21 mouse cellular contexts compared by ENCODE assay signal in genomic region chr1:176024501-176024900, GRCm38 (mm10). TPM values are rescaled to one million over a fixed set of nuclear protein-coding genes. Genes with fewer than 3 reads are reported as not detected.
DNase-seq lines count a peak whose midpoint lies in the region; ATAC-seq and TF ChIP-seq lines count a peak whose summit lies in the region.
"Had no signal": no experiment of that assay in that cellular context is flagged by ENCODE, and none has a peak within 500 bp of the region (broad histone marks: within the 10 kb centered on the region; RNA-seq: fewer than 3 reads in every experiment).

No protein-coding gene starts in this region.

- DNase-seq in midbrain, postnatal 0 days (ENCODE audit: low spot score), result peak; percentile 38
- no peak for DNase-seq in midbrain, embryonic 11.5 days (ENCODE audit: low spot score, missing footprints)
- peak; percentile 48 to 61 for DNase-seq in cerebellum, adult 18-20 months
- peak; percentile 60 for DNase-seq in cerebellum, adult 9-11 months
- peak; percentile 54 to 61 for DNase-seq in cerebellum, postnatal 36 days
- DNase-seq in lung, adult 2 months, result no peak
- DNase-seq in limb, embryonic 10.5 days (ENCODE audit: low spot score), result no peak
- no peak for DNase-seq in gastrocnemius, postnatal 14 days
- DNase-seq: adrenal gland, adult 2 months; adrenal gland, postnatal 25 days; forebrain, postnatal 0 days; gastrocnemius, postnatal 25 days; heart, postnatal 36 days; kidney, adult 18-20 months had no signal

- no peak overlapping the region for H3K9ac ChIP-seq in midbrain, postnatal 0 days (replicated peaks; ENCODE audit: low read length, poor library complexity, severe bottlenecking)
- H3K9ac ChIP-seq in midbrain, embryonic 11.5 days (ENCODE audit: low read length), result no peak overlapping the region
- H3K9ac ChIP-seq: forebrain, embryonic 13.5 days; forebrain, postnatal 0 days; heart, embryonic 13.5 days; hindbrain, embryonic 12.5 days; intestine, embryonic 15.5 days had no signal

- H3K27ac ChIP-seq in midbrain, postnatal 0 days (ENCODE audit: low read depth, low read length), result no peak overlapping the region
- H3K27ac ChIP-seq in midbrain, embryonic 11.5 days (ENCODE audit: low read depth, low read length), result no peak overlapping the region
- no peak overlapping the region for H3K27ac ChIP-seq in limb, embryonic 10.5 days
- H3K27ac ChIP-seq: embryonic facial prominence, embryonic 10.5 days; forebrain, embryonic 13.5 days; heart, embryonic 13.5 days; hindbrain, embryonic 12.5 days; intestine, embryonic 15.5 days had no signal

- no peak overlapping the region for H3K4me3 ChIP-seq in midbrain, postnatal 0 days (ENCODE audit: low read depth, low read length)
- H3K4me3 ChIP-seq in midbrain, embryonic 11.5 days (ENCODE audit: low read depth, low read length), result no peak overlapping the region
- H3K4me3 ChIP-seq in lung, adult 2 months (replicated peaks; ENCODE audit: extremely low read depth, low read depth, low read length), result no peak overlapping the region
- no peak overlapping the region for H3K4me3 ChIP-seq in limb, embryonic 10.5 days
- H3K4me3 ChIP-seq: embryonic facial prominence, embryonic 10.5 days; forebrain, embryonic 13.5 days; heart, embryonic 13.5 days; hindbrain, embryonic 12.5 days; intestine, embryonic 15.5 days had no signal

- TF ChIP-seq CTCF in midbrain, postnatal 0 days (IDR thresholded peaks at IDR 0.05), result no peak
- no peak for TF ChIP-seq CTCF in lung, adult 2 months (IDR thresholded peaks at IDR 0.05; ENCODE audit: insufficient read depth, low read length)

- intact Hi-C loops in gastrocnemius, postnatal 14 days (cut with DNase I; ENCODE audit: low total_unique reads), result no loop called here

- no peaks in the 10 kb centered on the region for H3K9me3 ChIP-seq in midbrain, postnatal 0 days (ENCODE audit: low read length)
- no peaks in the 10 kb centered on the region for H3K9me3 ChIP-seq in midbrain, embryonic 11.5 days (ENCODE audit: control insufficient read depth, low read length)
- H3K9me3 ChIP-seq in limb, embryonic 10.5 days (replicated peaks), result no peaks in the 10 kb centered on the region
- H3K9me3 ChIP-seq: embryonic facial prominence, embryonic 10.5 days; forebrain, embryonic 13.5 days; heart, embryonic 13.5 days; hindbrain, embryonic 12.5 days; intestine, embryonic 15.5 days had no signal

- no peaks in the 10 kb centered on the region for H3K36me3 ChIP-seq in midbrain, postnatal 0 days (ENCODE audit: insufficient read depth, low read length)
- H3K36me3 ChIP-seq in midbrain, embryonic 11.5 days (ENCODE audit: control insufficient read depth, insufficient read depth, low read length), result no peaks in the 10 kb centered on the region
- no peaks in the 10 kb centered on the region for H3K36me3 ChIP-seq in limb, embryonic 10.5 days
- H3K36me3 ChIP-seq: embryonic facial prominence, embryonic 10.5 days; heart, embryonic 13.5 days; hindbrain, embryonic 12.5 days; intestine, embryonic 15.5 days had no signal

- no peak for TF ChIP-seq POLR2A in lung, adult 2 months (IDR thresholded peaks at IDR 0.05; ENCODE audit: borderline replicate concordance, extremely low read depth, low read depth, low read length)

- H3K4me2 ChIP-seq in midbrain, postnatal 0 days (ENCODE audit: low read depth, low read length, poor library complexity, severe bottlenecking), result no peak overlapping the region
- H3K4me2 ChIP-seq in midbrain, embryonic 11.5 days, result no peak overlapping the region
- H3K4me2 ChIP-seq: forebrain, embryonic 13.5 days; heart, embryonic 13.5 days; hindbrain, embryonic 12.5 days; intestine, embryonic 15.5 days had no signal

- no peaks in the 10 kb centered on the region for H3K27me3 ChIP-seq in midbrain, postnatal 0 days (ENCODE audit: insufficient read depth, low read length)
- H3K27me3 ChIP-seq in midbrain, embryonic 11.5 days (ENCODE audit: control insufficient read depth, insufficient read depth, low read length), result no peaks in the 10 kb centered on the region
- no peaks in the 10 kb centered on the region for H3K27me3 ChIP-seq in limb, embryonic 10.5 days (ENCODE audit: low read depth, poor library complexity, severe bottlenecking)
- H3K27me3 ChIP-seq: forebrain, embryonic 13.5 days; heart, embryonic 13.5 days; hindbrain, embryonic 12.5 days; intestine, embryonic 15.5 days had no signal

- H3K4me1 ChIP-seq in midbrain, postnatal 0 days (ENCODE audit: insufficient read depth, low read length), result no peaks in the 10 kb centered on the region
- H3K4me1 ChIP-seq in midbrain, embryonic 11.5 days (ENCODE audit: control insufficient read depth, insufficient read depth, low read length), result no peaks in the 10 kb centered on the region
- no peaks in the 10 kb centered on the region for H3K4me1 ChIP-seq in lung, adult 2 months (ENCODE audit: control insufficient read depth, insufficient read depth, low read length)
- H3K4me1 ChIP-seq in limb, embryonic 10.5 days, result no peaks in the 10 kb centered on the region
- H3K4me1 ChIP-seq: embryonic facial prominence, embryonic 10.5 days; forebrain, embryonic 13.5 days; hindbrain, embryonic 12.5 days; intestine, embryonic 15.5 days had no signal

- WGBS in midbrain, postnatal 0 days, result 52% methylated on average over 1 of the region's 1 CpGs
- WGBS in midbrain, embryonic 11.5 days, result 31% methylated on average over 1 of the region's 1 CpGs
- 70% methylated on average over 1 of the region's 1 CpGs for WGBS in lung, adult 2 months
- 43% methylated on average over 1 of the region's 1 CpGs for WGBS in limb, embryonic 10.5 days

- ATAC-seq in midbrain, postnatal 0 days (ENCODE audit: low FRiP score), result no peak
- no peak for ATAC-seq in midbrain, embryonic 11.5 days (ENCODE audit: low FRiP score)
- ATAC-seq: forebrain, embryonic 13.5 days; forebrain, postnatal 0 days; intestine, embryonic 15.5 days had no signal

RNA-seq across cellular contexts. Expression of gene Rbm8a2, which starts 45.6 kb away (rescaled TPM):
- 0.16 and 1.5 TPM in 2 replicates for total RNA-seq in midbrain, postnatal 0 days (2014; rRNA removed)
- 0.36 and 0.57 TPM in 2 replicates for polyA plus RNA-seq in midbrain, postnatal 0 days (2015; fragmentation: Nextera tagmentation; extraction: Ambion mirVana)
- polyA plus RNA-seq in midbrain, embryonic 11.5 days (2014; fragmentation: Nextera tagmentation; extraction: Ambion mirVana), result 0.97 and 1.0 TPM in 2 replicates
- not detected in 2 replicates for polyA plus RNA-seq in lung, adult 2 months (2012; rRNA removed)
- 0.68 and 0.75 TPM in 2 replicates for polyA plus RNA-seq in limb, embryonic 10.5 days (2016; fragmentation: Nextera tagmentation; extraction: Ambion mirVana)
- total RNA-seq in gastrocnemius, postnatal 14 days (2021), result not detected
- total RNA-seq: adrenal gland, adult 2 months; adrenal gland, postnatal 25 days; gastrocnemius, adult 18-20 months; gastrocnemius, postnatal 25 days; heart, postnatal 36 days had no signal
- polyA plus RNA-seq: adrenal gland, adult 2 months; heart, postnatal 0 days had no signal

Comparison
In these comparisons a context has a peak if more than half of its experiments do, and no peak if none do; other contexts are left out.
1. DNase-seq: peak in midbrain, postnatal 0 days (single experiment), cerebellum, adult 18-20 months (2 of 2), cerebellum, adult 9-11 months (single experiment) and cerebellum, postnatal 36 days (2 of 2); none in midbrain, embryonic 11.5 days (single experiment), lung, adult 2 months (single experiment), limb, embryonic 10.5 days (single experiment) and gastrocnemius, postnatal 14 days (single experiment).